Mouse (Mus musculus) kidney, embryonic 15.5 days (tissue): ENCODE measurements around the gene Wdr19. TPM values are rescaled to one million over a fixed set of nuclear protein-coding genes. Genes with fewer than 3 reads are reported as not detected.

ENCODE experiments used
- ATAC-seq: fragments of 200-750 bp; cut with Nextera tagmentation; replicated peaks from 2 replicates; pipeline ENCODE4 v1.8.0; 2017; ENCODE audit warnings: moderate TSS enrichment; ENCODE audit not compliant: low FRiP score
- H3K27ac ChIP-seq: fragments of 300-500 bp; sonication (generic); 2 replicates; pipeline ENCODE4 v1.5.1; 2015; ENCODE audit warnings: mild to moderate bottlenecking, inconsistent platforms
- H3K27me3 ChIP-seq: fragments of 300-500 bp; sonication (generic); 2 replicates; pipeline ENCODE4 v1.6.1; 2015; ENCODE audit warnings: inconsistent platforms
- H3K36me3 ChIP-seq: fragments of 300-500 bp; sonication (generic); 2 replicates; pipeline ENCODE4 v1.6.1; 2015; ENCODE audit warnings: inconsistent platforms
- H3K4me1 ChIP-seq: fragments of 300-500 bp; sonication (generic); 2 replicates; pipeline ENCODE4 v1.6.1; 2015; ENCODE audit warnings: inconsistent platforms
- H3K4me2 ChIP-seq: fragments of 300-500 bp; sonication (generic); 2 replicates; pipeline ENCODE4 v1.6.1; 2015; ENCODE audit warnings: moderate library complexity, mild to moderate bottlenecking, inconsistent platforms
- H3K4me3 ChIP-seq: fragments of 300-500 bp; sonication (generic); replicated peaks from 2 replicates; pipeline ENCODE4 v1.5.1; 2015; ENCODE audit warnings: mild to moderate bottlenecking, inconsistent platforms
- H3K9ac ChIP-seq: fragments of 300-500 bp; sonication (generic); 2 replicates; pipeline ENCODE4 v1.6.1; 2015; ENCODE audit warnings: mild to moderate bottlenecking, inconsistent platforms
- H3K9me3 ChIP-seq: fragments of 300-500 bp; sonication (generic); replicated peaks from 2 replicates; pipeline ENCODE4 v1.6.1; 2016; ENCODE audit warnings: inconsistent platforms
- WGBS: fragments of 180-500 bp; shearing (Covaris S2); methylation state at CpG from one replicate; pipeline ENCODE4 v1.1.7; 2015; ENCODE audit warnings: mixed read lengths; 5-methylcytosine and 5-hydroxymethylcytosine counted together
- polyA plus RNA-seq: library from polyadenylated mRNA; unstranded; fragments of >200 nt; fragmentation: Nextera tagmentation; extraction: Ambion mirVana; gene quantifications from 2 replicates; pipeline ENCODE4 v1.2.1, GENCODE M21; 2015

Wdr19 gene
- 9.9 and 13.7 TPM in 2 replicates for polyA plus RNA-seq

- Histone ChIP-seq H3K36me3 (peaks cover 10% of the 10 kb centered on the region; the same call in 1 of the 2 replicates), H3K27me3 (no peaks in the 10 kb centered on the region), H3K9me3 (no peaks in the 10 kb centered on the region), H3K4me3 (peak within 1 kb of the TSS; percentile 70), H3K4me1 (peaks cover 10% of the 10 kb centered on the region), H3K9ac (peak within 1 kb of the TSS; percentile 61), H3K4me2 (peak within 1 kb of the TSS; percentile 76), H3K27ac (peak within 1 kb of the TSS; percentile 82)
- under 1% methylated on average over 37 of the region's 37 CpGs for WGBS
- ATAC-seq, result peak; percentile 100
These were observed at the start of gene Wdr19 for GRCm38 (mm10) chr5:65199346-65200128. TSS of gene Wdr19 (plus strand) at chr5:65199696.

DNA sequence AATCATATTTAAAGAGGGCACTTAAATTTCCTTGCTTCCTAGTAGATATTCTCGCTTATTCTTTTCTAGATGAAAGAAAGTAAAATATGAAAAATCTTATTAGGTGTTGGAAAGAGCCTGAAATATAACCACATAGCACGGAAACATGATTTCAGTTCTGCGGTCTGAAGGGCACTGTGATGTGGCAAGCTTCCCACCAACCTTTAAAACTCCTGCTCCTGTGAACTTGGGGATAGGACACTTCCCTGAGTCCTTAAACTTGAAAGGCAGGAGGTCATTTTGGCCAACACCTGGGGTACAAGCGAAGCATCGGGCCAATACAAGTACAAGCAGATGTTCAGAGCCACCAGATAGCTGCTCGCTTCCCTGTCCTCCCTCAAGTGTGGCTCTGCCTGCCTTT, 49.8 kb upstream of the Wdr19 start:
- no peaks in the 10 kb centered on the region for H3K27me3 ChIP-seq
- H3K36me3 ChIP-seq, result peaks cover 35% of the 10 kb centered on the region
- ATAC-seq, result no peak
- no peak overlapping the region for H3K9ac ChIP-seq
- no peaks in the 10 kb centered on the region for H3K9me3 ChIP-seq
- H3K27ac ChIP-seq, result no peak overlapping the region
- H3K4me3 ChIP-seq, result no peak overlapping the region
- no peak overlapping the region for H3K4me2 ChIP-seq
- 90% methylated on average over 6 of the region's 6 CpGs for WGBS
- no peaks in the 10 kb centered on the region for H3K4me1 ChIP-seq

GRCm38 (mm10) chr5:65150376-65150955, 49.0 kb upstream of the Wdr19 start:
- Histone ChIP-seq H3K36me3 (peaks cover 31% of the 10 kb centered on the region), H3K9me3 (no peaks in the 10 kb centered on the region), H3K4me3 (no peak overlapping the region), H3K9ac (no peak overlapping the region), H3K27me3 (no peaks in the 10 kb centered on the region), H3K4me2 (no peak overlapping the region), H3K27ac (no peak overlapping the region), H3K4me1 (no peaks in the 10 kb centered on the region)
- ATAC-seq, result no peak
- 81% methylated on average over 8 of the region's 8 CpGs for WGBS

- WGBS, result 91% methylated on average over 3 of the region's 3 CpGs
- Histone ChIP-seq H3K36me3 (peaks cover 34% of the 10 kb centered on the region), H3K4me3 (no peak overlapping the region), H3K27ac (no peak overlapping the region), H3K4me1 (no peaks in the 10 kb centered on the region), H3K9me3 (no peaks in the 10 kb centered on the region), H3K4me2 (no peak overlapping the region), H3K9ac (no peak overlapping the region), H3K27me3 (no peaks in the 10 kb centered on the region)
- no peak for ATAC-seq
These were observed 48.2 kb upstream of the Wdr19 start for GRCm38 (mm10) chr5:65151276-65151675.

GRCm38 (mm10) chr5:65151767-65152166, 47.7 kb upstream of the Wdr19 start:
- H3K27me3 ChIP-seq, result no peaks in the 10 kb centered on the region
- no peak for ATAC-seq
- H3K36me3 ChIP-seq, result peaks cover 36% of the 10 kb centered on the region
- H3K4me1 ChIP-seq, result no peaks in the 10 kb centered on the region
- H3K9me3 ChIP-seq, result 0 out of 2 replicates have a peak, but pooled peaks cover under 1% of the 10 kb centered on the region
- no peak overlapping the region for H3K27ac ChIP-seq
- 86% methylated on average over 5 of the region's 5 CpGs for WGBS
- H3K4me3 ChIP-seq, result no peak overlapping the region
- H3K4me2 ChIP-seq, result no peak overlapping the region
- no peak overlapping the region for H3K9ac ChIP-seq

DNA sequence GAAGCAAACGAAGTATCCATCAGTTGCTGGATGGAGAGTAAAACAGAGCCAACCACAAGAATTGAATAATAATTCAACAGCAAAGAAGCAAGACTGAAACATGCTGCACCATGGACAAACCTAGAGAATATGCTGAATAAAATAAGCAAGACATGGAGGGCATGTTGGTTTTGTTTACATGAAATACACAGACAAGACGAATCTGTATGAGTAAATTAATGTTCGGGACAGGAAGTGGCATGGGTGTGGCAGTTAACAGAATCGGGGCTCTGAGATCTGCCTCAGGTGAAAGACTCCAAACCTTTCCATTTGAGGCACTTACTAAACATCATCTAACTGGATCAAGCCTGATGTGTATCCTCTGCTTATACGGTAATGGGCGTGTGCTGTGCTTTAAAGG, 45.2 kb upstream of the Wdr19 start:
- Histone ChIP-seq H3K9me3 (0 out of 2 replicates have a peak, but pooled peaks cover 2% of the 10 kb centered on the region), H3K36me3 (peaks cover 24% of the 10 kb centered on the region), H3K27me3 (no peaks in the 10 kb centered on the region), H3K4me2 (no peak overlapping the region), H3K4me3 (no peak overlapping the region), H3K27ac (no peak overlapping the region), H3K4me1 (peaks cover 12% of the 10 kb centered on the region), H3K9ac (no peak overlapping the region)
- WGBS, result 85% methylated on average over 6 of the region's 6 CpGs
- no peak for ATAC-seq

GRCm38 (mm10) chr5:65156853-65157252, 42.6 kb upstream of the Wdr19 start:
- H3K9ac ChIP-seq, result no peak overlapping the region
- H3K9me3 ChIP-seq, result 0 out of 2 replicates have a peak, but pooled peaks cover 2% of the 10 kb centered on the region
- ATAC-seq, result no peak
- WGBS, result 83% methylated on average over 2 of the region's 2 CpGs
- peaks cover 12% of the 10 kb centered on the region for H3K4me1 ChIP-seq
- no peak overlapping the region for H3K27ac ChIP-seq
- no peaks in the 10 kb centered on the region for H3K27me3 ChIP-seq
- no peak overlapping the region for H3K4me2 ChIP-seq
- peaks cover 22% of the 10 kb centered on the region for H3K36me3 ChIP-seq
- H3K4me3 ChIP-seq, result no peak overlapping the region

GRCm38 (mm10) chr5:65157412-65158381, 41.8 kb upstream of the Wdr19 start:
- Histone ChIP-seq H3K9ac (no peak overlapping the region), H3K27me3 (no peaks in the 10 kb centered on the region), H3K36me3 (peaks cover 19% of the 10 kb centered on the region), H3K9me3 (0 out of 2 replicates have a peak, but pooled peaks cover 2% of the 10 kb centered on the region), H3K27ac (peak overlapping the region; percentile 81), H3K4me1 (peaks cover 17% of the 10 kb centered on the region), H3K4me3 (no peak overlapping the region), H3K4me2 (peak overlapping the region; percentile 44)
- peak; percentile 82 for ATAC-seq
- 38% methylated on average over 22 of the region's 22 CpGs for WGBS

- no peak for ATAC-seq
- no peak overlapping the region for H3K9ac ChIP-seq
- no peak overlapping the region for H3K4me2 ChIP-seq
- peaks cover 14% of the 10 kb centered on the region for H3K36me3 ChIP-seq
- 91% methylated on average over 20 of the region's 20 CpGs for WGBS
- peaks cover 28% of the 10 kb centered on the region for H3K4me1 ChIP-seq
- peak overlapping the region; percentile 81 for H3K27ac ChIP-seq
- H3K4me3 ChIP-seq, result no peak overlapping the region
- H3K27me3 ChIP-seq, result no peaks in the 10 kb centered on the region
- 0 out of 2 replicates have a peak, but pooled peaks cover 2% of the 10 kb centered on the region for H3K9me3 ChIP-seq
These were observed 40.7 kb upstream of the Wdr19 start for GRCm38 (mm10) chr5:65158696-65159305.

- Histone ChIP-seq H3K4me3 (no peak overlapping the region), H3K36me3 (peaks cover 21% of the 10 kb centered on the region), H3K27ac (peak overlapping the region; percentile 66), H3K9ac (no peak overlapping the region), H3K4me2 (no peak overlapping the region), H3K27me3 (no peaks in the 10 kb centered on the region), H3K9me3 (no peaks in the 10 kb centered on the region), H3K4me1 (peaks cover 23% of the 10 kb centered on the region)
- no peak for ATAC-seq
- WGBS, result 44% methylated on average over 5 of the region's 5 CpGs
These were observed 36.5 kb upstream of the Wdr19 start for GRCm38 (mm10) chr5:65163001-65163400.

- Histone ChIP-seq H3K4me1 (peaks cover 18% of the 10 kb centered on the region), H3K27me3 (no peaks in the 10 kb centered on the region), H3K4me2 (peak overlapping the region; percentile 15; the same call in 1 of the 2 replicates), H3K9ac (no peak overlapping the region), H3K4me3 (no peak overlapping the region), H3K9me3 (no peaks in the 10 kb centered on the region), H3K36me3 (peaks cover 21% of the 10 kb centered on the region), H3K27ac (peak overlapping the region; percentile 66; the same call in 1 of the 2 replicates)
- ATAC-seq, result peak; percentile 52
- WGBS, result 44% methylated on average over 17 of the region's 17 CpGs
These were observed 35.9 kb upstream of the Wdr19 start for GRCm38 (mm10) chr5:65163489-65164092.
